Mouse (Mus musculus) testis, adult 2 months (tissue): ENCODE data around the gene Olfr456. TPM values are rescaled to one million over a fixed set of nuclear protein-coding genes. Genes with fewer than 3 reads are reported as not detected.

Source experiments
- H3K27ac ChIP-seq: fragments of 200-500 bp; 2 replicates; pipeline ENCODE4 v1.5.1; 2012; ENCODE audit warnings: low read depth, low read length; ENCODE audit not compliant: control insufficient read depth, insufficient read depth
- H3K27me3 ChIP-seq: fragments of 200-500 bp; 2 replicates; pipeline ENCODE4 v1.6.1; 2012; ENCODE audit warnings: mild to moderate bottlenecking, low read length, moderate library complexity; ENCODE audit not compliant: control insufficient read depth, insufficient read depth
- H3K36me3 ChIP-seq: fragments of 200-500 bp; 2 replicates; pipeline ENCODE4 v1.6.1; 2012; ENCODE audit warnings: mild to moderate bottlenecking, low read length; ENCODE audit not compliant: control insufficient read depth, insufficient read depth
- H3K4me1 ChIP-seq: fragments of 200-500 bp; 2 replicates; pipeline ENCODE4 v1.6.1; 2012; ENCODE audit warnings: low read length; ENCODE audit not compliant: control insufficient read depth, insufficient read depth
- H3K4me3 ChIP-seq: fragments of 200-500 bp; 2 replicates; pipeline ENCODE4 v1.5.1; 2012; ENCODE audit warnings: low read depth, mild to moderate bottlenecking, low read length, moderate library complexity, mixed read lengths; ENCODE audit not compliant: control insufficient read depth
- CTCF ChIP-seq: fragments of 200-500 bp; IDR thresholded peaks from 2 replicates; pipeline ENCODE4 v1.5.1; 2012; ENCODE audit warnings: low read depth, mild to moderate bottlenecking, inconsistent platforms, low read length, moderate library complexity; ENCODE audit not compliant: control insufficient read depth, insufficient read depth, insufficient replicate concordance
- POLR2A ChIP-seq: fragments of 200-500 bp; IDR thresholded peaks from 2 replicates; pipeline ENCODE4 v1.6.1; 2012; ENCODE audit warnings: low read depth, mild to moderate bottlenecking, inconsistent platforms, low read length, moderate library complexity; ENCODE audit not compliant: control insufficient read depth
- polyA plus RNA-seq: library from polyadenylated mRNA; depleted of rRNA; stranded (reverse); fragments of >200 nt; gene quantifications from 2 replicates; pipeline ENCODE4 v1.2.3, GENCODE M21; 2012; rRNA removed

The Olfr456 gene
- polyA plus RNA-seq, 1 experiment, result 0.20 TPM

DNA sequence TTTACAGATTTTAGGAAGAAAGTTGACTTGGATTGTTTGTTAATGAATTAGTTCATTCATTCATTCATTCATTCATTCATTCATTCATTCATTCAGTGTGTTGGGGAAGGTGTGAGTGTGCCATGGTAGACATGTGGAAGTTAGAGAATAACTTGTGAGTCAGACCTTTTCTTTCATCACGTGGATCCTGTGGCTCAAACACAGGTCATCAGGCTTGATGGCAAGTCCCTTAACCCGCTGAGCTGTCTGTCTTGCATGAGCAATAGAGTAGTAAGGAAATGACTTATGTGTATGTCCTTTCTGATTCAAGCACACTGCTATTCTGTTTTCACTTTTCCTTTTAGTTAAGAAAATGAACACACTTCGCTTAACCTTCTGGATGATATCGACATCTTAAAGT lies 16.5 kb downstream of the Olfr456 start:
- Histone ChIP-seq H3K4me1 (no peaks in the 10 kb centered on the region), H3K4me3 (no peak overlapping the region)

DNA sequence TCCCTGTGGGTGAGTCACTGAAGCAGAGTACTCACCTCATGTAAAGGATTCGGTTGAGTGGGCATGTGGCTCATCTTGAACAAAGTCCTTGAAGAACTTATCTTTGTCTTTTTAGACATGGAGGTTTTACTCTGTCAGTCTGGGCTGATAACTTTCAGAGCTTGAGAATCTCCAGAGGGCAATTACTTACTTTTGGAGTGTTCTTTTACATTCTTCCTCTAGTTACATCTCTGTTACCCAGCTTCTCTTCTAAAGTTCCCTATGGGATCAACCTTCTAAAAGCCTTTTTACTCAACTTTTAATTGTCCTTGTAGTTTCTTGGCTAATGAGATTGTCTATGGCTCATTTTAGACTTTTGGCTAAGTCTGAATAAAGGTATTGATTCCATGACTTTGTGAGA lies 21.9 kb downstream of the Olfr456 start, which contains the start of gene Olfr458:
TSS of gene Olfr458 (minus strand) at position 101 of the 400 bp plus-strand sequence.
- Histone ChIP-seq H3K36me3 (no peaks in the 10 kb centered on the region), H3K4me3 (no peak within 1 kb of the TSS), H3K27ac (no peak within 1 kb of the TSS), H3K27me3 (no peaks in the 10 kb centered on the region), H3K4me1 (no peaks in the 10 kb centered on the region)
- TF ChIP-seq CTCF, result no peak
- TF ChIP-seq POLR2A, result no peak

More for the DNA sequence above, 16.5 kb downstream of the Olfr456 start:
- no peak for TF ChIP-seq POLR2A
- TF ChIP-seq CTCF, result no peak
- no peak overlapping the region for H3K27ac ChIP-seq
- H3K27me3 ChIP-seq, result no peaks in the 10 kb centered on the region
- no peaks in the 10 kb centered on the region for H3K36me3 ChIP-seq

DNA sequence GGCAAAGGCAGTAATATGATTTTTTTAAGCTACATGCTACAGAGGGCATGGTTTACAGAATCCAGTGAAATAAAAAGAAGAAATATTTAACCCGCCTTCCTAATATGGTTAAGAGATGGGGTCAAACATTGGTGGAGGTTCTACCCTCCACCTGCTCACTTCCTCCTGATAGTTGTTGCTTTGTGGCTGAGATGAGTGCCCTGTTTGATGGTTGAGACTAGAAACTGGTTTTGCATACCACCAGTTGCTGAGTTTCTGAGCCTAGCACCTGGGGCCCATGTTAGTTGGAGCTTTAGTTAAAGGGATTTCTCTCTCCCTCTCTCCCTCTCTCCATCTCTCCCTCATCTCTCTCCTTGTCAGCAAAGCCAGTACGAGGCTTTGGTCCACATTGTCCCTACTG lies 39.6 kb downstream of the Olfr456 start:
- TF ChIP-seq POLR2A (no peak), CTCF (no peak)
- Histone ChIP-seq H3K4me3 (no peak overlapping the region), H3K4me1 (peaks cover 2% of the 10 kb centered on the region; the same call in 1 of the 2 replicates), H3K27ac (no peak overlapping the region), H3K27me3 (no peaks in the 10 kb centered on the region), H3K36me3 (no peaks in the 10 kb centered on the region)

DNA sequence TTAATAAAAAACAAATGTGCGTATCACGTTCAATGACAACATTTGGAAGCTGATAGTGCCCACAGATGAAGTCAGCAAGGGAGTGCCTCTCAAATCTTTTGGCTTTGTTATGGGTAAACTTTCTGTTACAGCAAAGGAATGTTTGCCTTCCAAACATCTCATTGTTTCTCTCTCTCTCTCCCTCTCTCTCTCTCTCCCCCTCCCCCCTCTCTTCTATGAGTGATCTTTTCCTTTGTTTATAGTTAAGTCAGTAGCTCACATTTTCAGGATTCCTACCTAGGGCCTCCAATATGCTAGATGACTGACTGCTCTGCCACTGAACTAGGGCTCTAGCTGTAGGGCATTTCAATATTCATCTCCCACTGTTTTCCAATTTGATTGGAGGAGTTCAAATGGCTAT lies 42.5 kb downstream of the Olfr456 start:
- no peaks in the 10 kb centered on the region for H3K27me3 ChIP-seq
- H3K4me3 ChIP-seq, result no peak overlapping the region
- H3K4me1 ChIP-seq, result peaks cover 2% of the 10 kb centered on the region; the same call in 1 of the 2 replicates
- TF ChIP-seq CTCF (no peak), POLR2A (no peak)
- H3K36me3 ChIP-seq, result no peaks in the 10 kb centered on the region
- no peak overlapping the region for H3K27ac ChIP-seq

DNA sequence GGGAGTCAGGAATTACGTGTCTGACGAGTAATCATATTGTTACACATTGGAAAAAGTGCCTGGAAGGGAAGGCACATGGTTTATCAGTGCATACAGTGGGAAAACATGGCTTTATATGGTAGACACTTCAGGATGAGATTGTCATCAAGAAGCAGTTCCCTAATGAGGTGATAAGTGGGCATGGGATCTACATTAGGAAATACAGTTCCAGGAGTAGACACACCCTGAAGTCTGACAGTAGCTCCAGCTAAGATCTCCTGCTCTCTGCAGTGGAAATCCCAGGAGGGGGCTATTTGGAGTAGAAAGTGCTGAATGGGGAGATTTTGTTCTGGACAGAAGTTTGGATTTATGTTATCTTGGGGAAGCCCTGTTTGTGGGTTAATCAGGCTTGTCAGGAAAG lies 45.6 kb downstream of the Olfr456 start:
- Histone ChIP-seq H3K4me1 (peaks cover 2% of the 10 kb centered on the region; the same call in 1 of the 2 replicates), H3K27ac (no peak overlapping the region), H3K4me3 (no peak overlapping the region), H3K36me3 (no peaks in the 10 kb centered on the region), H3K27me3 (no peaks in the 10 kb centered on the region)
- TF ChIP-seq POLR2A (no peak), CTCF (no peak)

Other genes with a start within 250 kb of the Olfr456 start
- gene Gstk1, start 241.3 kb downstream of the Olfr456 start, polyA plus RNA-seq, result 6.3 and 6.5 TPM in 2 replicates
- 0.12 TPM in 1 of 2 replicates, not detected in the other for gene Tmem139, start 225.2 kb downstream of the Olfr456 start, polyA plus RNA-seq
- 7.4 and 10.4 TPM in 2 replicates for gene Casp2, start 222.2 kb downstream of the Olfr456 start, polyA plus RNA-seq
- 0.84 and 0.89 TPM in 2 replicates for gene Clcn1, start 200.5 kb downstream of the Olfr456 start, polyA plus RNA-seq
- 11.9 and 12.0 TPM in 2 replicates for gene Fam131b, start 162.6 kb downstream of the Olfr456 start, polyA plus RNA-seq
- gene Zyx, start 137.6 kb downstream of the Olfr456 start, polyA plus RNA-seq, result 35.2 and 40.1 TPM in 2 replicates
- 0.30 and 0.76 TPM in 2 replicates for gene Epha1, start 113.9 kb downstream of the Olfr456 start, polyA plus RNA-seq
- not detected in 2 replicates for gene Tas2r143, start 87.0 kb downstream of the Olfr456 start, polyA plus RNA-seq
- gene Tas2r135, start 81.8 kb downstream of the Olfr456 start, polyA plus RNA-seq, result not detected in 2 replicates
- gene Tas2r126, start 52.7 kb downstream of the Olfr456 start, polyA plus RNA-seq, result not detected in 2 replicates
- 0.16 TPM in 1 of 2 replicates, not detected in the other for gene Olfr458, start 22.0 kb downstream of the Olfr456 start, polyA plus RNA-seq
- not detected in 2 replicates for gene Olfr457, start 10.9 kb downstream of the Olfr456 start, polyA plus RNA-seq
- 0.02 and 0.15 TPM in 2 replicates for gene Olfr455, start 60.4 kb upstream of the Olfr456 start, polyA plus RNA-seq
- not detected in 2 replicates for gene Tcaf3, start 110.5 kb upstream of the Olfr456 start, polyA plus RNA-seq
- 0.29 and 0.43 TPM in 2 replicates for gene Tcaf2, start 158.0 kb upstream of the Olfr456 start, polyA plus RNA-seq
- 2.2 and 2.6 TPM in 2 replicates for gene Tcaf1, start 222.9 kb upstream of the Olfr456 start, polyA plus RNA-seq